Mouse (Mus musculus) layer of hippocampus, postnatal 36 days (tissue): ENCODE data around the gene Cds1. TPM values are rescaled to one million over a fixed set of nuclear protein-coding genes. Genes with fewer than 3 reads are reported as not detected.

Source experiments
- DNase-seq, 2 experiments: peaks; one replicate each; pipeline ENCODE4 v3.0.0; 2022
- total RNA-seq, 2 experiments: library from RNA; stranded (reverse); gene quantifications; 2 replicates each; pipeline ENCODE4 v1.2.3; 2021

Cds1 gene
- total RNA-seq, 2 experiments from 2014 or later: 58.9 to 64.0 TPM

DNA sequence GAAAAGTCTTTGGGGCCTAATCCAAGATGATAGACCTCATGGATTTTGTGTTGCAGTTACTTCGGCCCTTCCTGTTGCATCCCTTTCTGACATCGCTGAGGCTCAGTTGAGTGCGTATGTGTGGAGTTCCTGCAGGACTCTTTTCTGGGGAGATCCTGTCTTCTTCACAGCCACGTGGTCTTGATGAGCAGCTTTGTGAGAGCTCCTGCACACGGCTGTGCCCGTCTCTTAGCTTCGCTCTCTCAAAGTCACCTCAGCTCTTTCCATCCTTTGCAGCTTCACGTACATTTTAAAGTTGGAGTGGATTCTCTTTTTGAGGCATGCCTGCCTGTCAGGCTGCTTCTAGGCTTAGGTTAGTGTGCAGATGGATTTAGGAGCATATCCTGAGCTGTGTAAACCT lies 11.6 kb downstream of the Cds1 start:
- DNase-seq: no peak

DNA sequence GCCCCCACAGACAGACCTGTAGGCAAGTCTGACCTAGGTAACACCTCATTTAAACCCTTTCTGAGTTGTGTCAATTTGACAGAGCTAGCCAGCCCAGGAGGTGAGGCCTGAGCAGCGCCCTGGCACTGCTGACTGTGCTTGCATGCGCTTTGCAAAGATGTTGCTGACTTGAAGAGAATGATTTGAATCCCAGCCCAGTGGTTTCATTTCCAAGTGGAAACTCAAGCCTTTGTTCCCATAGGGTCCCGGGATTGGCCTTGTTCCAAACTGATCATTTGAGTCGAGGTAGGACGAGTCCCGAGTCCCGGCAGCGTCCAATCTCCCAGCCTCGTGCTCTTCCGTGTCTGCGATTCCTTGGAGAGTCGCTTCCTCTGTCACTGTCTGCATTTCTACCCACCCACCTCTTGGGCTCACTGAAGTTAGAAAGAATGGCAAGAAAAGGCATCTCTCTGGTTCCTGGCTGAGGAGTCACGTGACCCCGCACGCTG lies 14.5 kb downstream of the Cds1 start:
- no peak for DNase-seq

DNA sequence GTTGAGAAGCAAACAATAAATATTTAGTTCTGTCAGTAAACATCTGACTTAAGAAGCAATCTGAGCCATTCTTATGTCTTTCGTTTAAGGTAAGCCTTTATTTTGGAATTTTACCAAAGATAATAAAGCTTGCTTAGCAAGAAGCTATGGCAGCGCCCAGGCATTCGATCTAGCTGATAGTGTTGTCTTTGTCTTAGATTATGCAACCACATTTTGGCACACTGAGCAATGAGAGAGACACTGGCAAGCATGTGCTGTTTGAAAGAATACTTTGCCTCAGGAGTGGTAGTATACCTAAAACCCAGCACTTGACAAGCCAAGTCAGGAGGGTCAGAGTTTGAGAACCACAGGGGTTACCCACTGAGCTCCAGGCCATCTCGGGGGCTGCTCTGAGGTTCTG lies 16.0 kb downstream of the Cds1 start:
- DNase-seq: no peak

DNA sequence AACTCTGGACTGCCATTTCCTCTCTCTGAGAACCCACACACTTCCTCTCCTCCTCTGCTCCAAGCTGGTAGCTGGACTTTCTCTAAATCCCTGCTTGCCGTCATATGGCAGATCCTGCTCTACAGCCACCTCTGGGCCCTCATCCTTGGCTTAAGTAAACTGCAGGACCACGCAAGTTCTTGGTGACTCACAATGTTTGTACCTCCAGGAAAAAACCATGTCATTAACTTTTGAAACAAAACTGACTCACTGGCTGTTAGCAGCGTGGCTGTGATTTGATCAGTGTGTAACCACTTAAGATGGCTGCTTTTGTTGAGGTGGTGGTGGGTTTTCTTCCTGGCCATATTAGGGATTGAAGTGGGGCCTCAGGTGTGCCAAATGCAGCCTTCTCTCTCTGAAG lies 19.4 kb downstream of the Cds1 start:
- no peak for DNase-seq

DNA sequence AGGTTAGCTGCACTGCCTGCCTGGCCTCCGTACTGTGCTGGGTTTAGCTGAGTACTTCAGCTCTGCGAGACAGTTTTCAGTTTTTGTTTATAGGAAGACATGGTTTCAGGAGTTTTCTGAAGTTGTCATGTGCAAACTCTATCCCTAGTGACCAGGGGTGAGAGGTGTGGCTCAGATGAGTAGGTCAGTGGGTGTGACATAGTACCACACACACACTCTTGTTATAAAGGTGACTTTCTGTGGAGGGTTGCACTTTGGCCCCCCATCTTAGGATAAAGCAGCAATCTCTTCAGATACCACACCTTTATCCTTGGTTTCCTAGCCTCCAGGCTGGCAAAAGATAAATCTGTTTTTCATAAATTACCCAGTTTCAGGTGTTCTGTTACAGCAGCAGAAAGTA lies 19.9 kb downstream of the Cds1 start:
- DNase-seq: no peak

DNA sequence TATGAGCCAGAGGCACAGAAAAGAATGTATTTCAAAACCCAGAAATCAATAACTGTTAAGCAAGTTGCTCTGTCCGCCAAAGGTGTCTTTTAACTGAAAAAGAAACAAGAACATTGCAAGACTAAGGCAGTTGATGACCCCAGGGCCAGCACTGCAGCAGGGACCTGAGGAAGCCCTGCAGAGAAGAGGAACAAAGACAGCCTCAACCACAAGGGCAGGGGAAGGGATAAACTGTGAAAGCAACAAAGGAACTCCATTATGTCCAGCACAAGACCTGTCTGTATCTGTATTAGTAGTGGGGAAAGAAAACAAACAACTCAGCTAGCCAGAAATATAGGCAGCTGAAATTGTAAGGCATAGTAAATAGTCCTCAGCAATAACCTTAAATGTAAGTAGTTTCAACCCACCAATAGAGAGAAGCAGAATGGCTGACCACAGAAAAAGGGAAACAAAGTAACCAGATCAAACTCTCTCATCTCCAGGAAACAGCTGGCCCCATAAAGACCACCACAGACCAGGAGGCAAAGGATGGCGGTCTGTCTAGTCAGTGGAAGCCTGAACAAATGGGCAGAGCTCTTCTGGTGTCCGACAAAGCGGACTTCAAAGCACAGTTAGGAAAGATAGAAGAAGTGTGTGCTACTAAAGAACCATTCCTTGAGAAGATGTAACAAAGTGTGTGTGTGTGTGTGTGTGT lies 21.1 kb downstream of the Cds1 start:
- no peak for DNase-seq

DNA sequence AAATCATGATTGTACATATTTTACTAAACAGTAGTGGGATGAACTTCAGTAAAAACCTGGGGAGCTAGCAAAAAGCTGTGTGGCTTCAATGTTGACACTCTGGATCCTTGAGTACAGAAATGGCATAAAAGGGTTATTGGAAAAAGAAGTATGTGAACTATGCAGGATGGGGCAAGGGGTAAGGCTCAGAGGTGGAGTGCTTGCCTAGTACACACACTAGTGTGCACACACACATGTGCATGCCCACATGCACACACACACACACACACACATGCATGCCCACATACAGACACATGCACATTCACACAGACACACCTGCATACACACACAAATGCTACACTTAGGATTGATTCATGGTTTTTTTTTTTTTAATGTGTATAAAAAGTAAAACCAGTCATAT lies 24.8 kb downstream of the Cds1 start:
- no peak for DNase-seq

DNA sequence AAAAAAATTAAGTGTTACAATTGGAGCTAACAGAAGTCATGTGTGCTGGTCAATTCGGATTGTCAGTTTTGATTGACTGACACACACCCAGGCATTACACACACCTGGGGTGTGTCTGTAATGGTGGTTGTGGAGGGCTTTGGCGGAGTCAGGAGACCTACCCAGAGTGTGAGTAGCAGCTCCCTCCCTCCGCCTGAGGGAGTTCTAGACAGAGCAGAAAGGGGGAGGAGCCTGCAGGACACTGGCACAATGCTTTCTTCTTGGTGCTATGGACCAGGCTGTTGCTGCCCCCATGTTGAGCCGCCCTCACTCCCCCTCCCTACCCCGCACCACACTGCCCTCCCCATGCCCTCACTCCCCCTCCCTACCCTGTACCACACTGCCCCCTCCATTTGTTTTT lies 25.6 kb downstream of the Cds1 start:
- no peak for DNase-seq

DNA sequence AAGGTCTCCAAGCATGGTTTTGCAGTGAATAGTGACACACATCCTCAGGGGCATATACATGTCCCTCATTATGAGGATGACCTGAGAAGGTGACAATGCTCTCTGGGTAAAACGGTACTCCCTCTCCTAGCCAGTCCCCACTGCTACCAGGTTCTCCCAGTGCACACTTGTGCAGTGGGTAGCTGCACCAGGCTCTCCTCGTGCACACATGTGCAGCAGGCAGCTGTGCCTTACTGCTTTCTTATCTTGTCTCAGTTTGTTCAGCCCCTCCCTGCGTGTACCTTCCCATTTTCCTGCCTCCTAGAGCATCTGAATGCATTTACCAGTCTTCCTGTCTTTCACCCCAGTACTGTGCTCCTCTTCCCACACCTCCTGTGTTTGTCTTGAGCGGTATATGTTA lies 27.7 kb downstream of the Cds1 start:
- no peak for DNase-seq

DNA sequence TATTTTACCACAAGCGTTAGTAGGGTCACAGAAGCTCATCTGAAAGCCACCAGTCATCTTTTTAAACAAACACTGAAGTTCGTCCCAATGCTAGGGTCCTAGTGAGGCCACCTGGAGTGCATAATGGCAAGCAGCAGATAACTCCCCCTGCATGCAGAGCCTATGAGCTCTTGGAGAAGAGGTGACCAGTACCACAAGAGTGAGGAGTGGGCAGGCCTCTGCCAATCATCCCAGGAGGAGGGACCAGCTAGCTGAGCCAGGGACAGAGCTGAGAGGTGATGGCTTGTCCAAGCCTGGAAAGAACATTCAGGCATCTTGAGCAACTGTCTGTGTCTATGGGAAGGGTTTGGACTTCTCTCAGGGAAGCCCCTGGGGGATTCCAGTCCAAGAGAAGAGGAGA lies 37.0 kb downstream of the Cds1 start:
- no peak for DNase-seq

DNA sequence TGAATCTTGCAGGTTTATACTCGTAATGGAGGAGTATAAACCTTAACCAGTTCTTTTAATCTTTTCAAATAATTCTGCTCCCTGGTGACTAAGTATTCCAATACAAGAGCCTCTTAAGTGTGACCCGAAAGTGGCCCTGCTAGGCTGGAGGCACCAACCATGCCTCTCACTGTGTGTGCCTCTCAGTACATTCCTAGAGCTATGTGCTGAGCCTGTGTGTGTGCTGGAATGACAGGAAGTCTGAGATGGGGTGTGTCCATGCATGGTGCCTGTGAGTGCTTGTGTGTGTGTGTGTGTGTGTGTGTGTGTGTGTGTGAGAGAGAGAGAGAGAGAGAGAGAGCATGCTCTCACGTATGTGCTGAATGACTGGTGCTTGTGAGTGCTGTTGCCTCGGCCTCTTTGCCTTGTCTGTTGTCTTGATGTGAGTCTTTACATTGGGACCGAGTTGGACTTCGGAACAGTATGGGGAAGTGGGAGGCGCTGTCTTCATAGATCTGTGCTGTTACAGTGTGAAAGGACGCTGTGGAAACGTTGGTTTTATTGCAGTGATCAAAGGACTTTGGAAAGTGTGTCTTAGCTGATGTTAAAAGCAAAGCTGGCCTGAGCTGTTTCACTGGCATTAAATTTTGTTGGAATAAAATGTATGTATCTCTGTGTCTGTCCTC lies 37.6 kb downstream of the Cds1 start:
- no peak for DNase-seq

DNA sequence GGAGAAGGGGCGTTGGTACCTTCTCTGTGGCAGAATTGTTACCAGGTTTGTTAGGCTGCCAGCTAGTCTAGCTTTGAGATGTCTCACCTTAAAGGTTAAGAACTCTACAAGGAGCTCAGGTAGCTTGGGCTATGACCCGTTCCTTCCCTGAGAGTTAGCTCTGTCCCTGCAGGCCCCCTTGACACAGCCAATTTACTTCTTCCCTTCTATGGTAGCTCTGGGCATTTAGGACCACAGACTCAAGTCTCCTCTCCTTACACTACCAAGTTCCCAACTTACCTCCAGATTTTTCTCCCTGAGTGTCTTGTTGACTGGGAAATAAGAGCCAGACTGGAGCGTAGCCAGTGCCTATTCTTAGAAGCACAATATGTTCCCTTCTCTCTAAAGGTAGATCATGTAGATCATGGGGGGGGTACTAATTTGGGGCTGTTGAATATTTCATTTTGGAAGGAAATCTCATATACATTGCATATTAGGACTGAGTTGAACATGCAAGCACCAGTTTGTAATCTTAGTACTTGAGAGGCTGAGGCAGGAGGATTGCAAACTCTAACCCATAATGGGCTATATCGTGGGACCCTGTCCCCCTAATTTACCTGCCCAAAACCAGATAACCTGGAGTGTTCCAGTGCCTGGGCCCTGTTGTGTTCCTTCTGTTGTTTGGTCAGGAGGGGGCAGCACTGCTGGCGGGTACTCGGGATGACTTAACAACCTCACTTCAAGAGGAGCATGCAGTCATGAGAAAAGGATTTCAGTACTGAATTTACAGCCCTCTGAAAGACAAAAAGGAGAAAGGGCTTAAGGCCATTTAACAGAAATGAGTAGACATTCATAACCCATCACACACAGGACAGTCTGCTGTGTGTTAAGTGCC lies 46.6 kb downstream of the Cds1 start:
- DNase-seq: no peak

DNA sequence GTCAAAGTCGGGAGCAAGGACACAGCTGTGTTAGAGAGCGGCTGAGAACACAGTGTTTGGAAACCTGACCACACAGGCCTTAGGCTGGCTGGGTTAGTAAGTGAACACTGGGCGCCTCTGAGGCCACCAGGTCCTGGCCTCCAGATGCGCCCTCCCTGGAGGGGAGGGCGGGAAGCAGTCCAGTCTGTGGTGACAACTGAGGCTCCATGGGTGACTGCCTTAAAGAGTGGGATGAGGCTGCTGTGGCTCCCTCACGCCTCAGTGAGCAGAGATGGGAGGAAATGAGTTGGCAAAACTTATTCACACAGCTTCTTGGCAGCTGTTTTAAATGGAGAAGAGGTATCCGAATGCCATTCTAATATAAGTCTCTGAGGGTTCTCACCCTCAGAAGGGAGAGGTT lies 51.9 kb downstream of the Cds1 start:
- no peak for DNase-seq

DNA sequence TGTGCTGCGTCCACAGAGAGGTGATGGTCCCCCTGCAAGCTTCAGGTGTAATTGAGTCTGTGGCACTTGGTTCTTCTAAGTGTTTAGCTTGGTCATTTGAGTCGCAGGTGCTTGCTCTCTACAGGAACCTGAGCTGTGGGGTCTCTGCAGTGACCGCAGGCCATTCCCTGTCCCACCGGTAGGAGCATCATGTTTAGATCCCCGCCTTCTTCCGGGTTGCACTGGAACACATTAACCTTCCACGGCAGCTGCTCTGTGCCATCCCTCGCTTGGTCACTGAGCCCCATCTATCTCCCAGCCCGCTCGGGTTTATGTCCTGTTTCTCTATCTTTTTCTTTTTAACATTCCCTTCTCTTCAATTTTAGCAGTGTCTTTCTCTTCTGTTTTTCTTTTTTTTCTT lies 54.3 kb downstream of the Cds1 start:
- DNase-seq: no peak

DNA sequence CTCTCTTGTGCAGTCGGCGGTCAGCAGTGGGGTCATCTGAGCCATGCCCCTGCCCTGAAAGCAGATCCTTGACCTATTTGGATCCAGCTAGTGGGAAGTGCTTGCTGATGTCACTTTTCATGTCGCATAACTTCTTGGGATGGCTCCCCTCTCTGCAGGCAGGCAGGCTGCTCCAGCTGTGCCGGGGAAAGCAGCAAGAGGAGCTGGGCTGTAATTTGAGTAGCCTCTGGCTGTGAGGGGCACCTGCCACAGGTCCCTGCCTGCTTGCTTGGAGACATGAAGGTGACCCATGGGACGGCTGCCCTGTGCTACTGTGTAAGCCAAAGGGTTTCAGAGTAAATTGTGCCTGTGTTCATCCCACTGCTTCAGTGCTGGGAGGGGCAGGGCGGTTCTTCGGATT lies 54.9 kb downstream of the Cds1 start:
- no peak for DNase-seq

DNA sequence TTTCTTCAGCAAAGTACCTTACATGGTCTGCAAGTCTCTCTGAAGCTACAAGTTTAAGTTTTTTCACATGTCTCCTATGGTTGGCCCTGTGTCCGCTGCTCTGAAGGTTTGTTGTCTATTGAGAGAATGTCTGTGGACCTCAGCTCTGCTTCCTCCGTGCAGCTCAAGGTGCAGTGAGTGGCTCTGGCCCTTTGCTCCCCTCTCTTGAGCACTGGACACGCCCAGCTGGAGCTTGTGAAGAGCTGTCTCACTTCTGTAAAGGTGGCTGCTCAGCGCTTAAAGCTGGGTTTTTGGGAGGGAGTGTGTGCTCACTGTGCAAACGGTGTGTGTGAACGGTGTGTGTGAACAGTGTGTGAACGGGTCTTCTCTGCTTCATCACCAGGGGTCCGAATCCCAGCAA lies 56.1 kb downstream of the Cds1 start:
- DNase-seq: no peak

DNA sequence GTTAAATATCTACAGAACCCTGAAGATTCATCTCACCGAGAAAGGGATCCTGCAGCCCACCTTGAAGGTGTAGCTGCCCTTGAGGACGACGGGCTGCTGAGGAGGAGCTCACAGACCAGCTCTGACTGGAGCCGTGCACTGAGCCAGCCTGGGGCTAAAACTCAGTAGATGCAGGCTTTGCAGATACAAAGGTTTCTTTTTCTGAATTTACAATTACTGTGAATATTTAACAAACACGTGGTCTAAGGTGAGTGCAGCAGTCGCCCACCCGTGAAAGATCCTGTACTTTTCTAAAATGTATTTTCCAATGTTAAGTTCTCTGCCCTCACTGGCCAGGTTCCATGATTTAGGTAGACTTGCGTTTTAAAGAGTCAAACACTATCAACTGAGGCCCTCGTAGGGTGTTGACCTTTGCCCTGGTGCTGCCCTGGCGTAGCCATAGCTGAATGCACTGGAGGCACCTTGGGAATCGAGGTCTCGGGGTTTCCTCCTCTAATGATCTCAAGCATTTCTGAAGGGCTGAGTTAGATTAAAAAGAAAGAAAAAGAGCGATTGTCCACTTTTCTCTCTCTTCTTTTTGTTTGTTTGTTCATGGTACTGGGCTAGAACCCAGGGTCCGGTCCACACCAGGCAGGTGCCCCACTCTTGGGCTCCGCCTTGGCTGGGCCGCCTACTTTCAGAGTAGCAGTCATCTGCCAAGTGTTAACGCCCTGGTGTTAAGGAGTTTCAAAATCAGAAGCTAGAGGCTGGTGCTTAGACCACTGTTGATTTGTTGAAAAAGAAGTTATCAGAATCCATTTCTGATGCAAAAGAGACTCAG lies 56.8 kb downstream of the Cds1 start:
- DNase-seq: no peak

DNA sequence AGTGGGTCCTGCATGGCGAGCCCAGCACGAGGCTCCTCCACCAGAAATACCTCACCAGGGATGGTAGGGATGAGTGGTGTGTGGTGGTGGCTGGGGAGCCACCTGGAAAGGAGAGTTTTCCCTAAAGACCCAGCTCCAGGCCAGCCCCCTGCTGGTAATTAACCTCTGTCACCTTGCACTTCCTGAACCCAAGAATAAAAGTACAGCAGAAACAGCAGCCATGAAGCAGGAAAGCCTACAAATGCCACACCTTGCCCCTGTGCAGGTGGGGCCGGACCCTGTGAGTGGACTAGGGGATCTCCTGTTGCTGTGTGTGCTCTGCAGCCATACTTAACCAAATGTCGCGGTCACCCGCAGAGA lies 57.4 kb downstream of the Cds1 start:
- no peak for DNase-seq

DNA sequence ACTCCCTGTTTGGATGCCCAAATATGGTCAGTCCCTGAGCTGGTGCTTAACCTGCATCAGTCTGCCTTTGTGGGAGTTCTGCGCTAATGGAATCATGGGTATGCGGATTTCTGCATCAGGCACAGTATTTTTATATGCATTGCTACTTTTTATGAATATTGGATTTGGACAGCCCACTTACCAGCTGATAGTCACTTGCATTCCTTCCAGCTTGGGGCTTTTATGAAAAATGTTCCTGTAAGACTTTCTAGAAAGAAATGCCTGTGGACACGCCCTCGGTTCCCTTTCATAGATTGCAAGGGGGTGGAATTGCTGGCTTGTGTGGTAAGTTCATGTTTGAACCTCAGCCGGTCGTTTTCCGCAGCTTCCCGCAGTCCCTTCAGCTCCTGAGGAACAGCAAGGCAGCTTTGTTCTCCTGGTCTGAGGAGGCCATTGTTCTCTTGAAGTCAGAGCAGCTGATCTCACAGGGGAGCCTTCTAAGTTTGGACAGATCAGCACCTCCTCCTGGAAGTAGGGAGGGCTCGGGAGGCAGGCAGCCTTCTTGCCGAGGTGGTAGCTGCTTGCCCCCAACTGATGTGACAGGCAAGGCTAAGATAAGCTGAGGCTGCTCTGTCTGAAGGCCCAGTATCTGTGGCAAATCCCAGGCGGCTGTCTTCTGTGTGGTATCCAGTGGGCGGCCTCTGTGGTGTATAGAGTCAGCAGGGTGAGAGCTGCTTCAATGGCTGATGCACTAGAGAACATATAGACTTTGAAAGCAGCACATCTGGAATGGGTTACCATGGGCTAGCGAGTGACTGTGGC lies 60.4 kb downstream of the Cds1 start:
- DNase-seq: no peak

DNA sequence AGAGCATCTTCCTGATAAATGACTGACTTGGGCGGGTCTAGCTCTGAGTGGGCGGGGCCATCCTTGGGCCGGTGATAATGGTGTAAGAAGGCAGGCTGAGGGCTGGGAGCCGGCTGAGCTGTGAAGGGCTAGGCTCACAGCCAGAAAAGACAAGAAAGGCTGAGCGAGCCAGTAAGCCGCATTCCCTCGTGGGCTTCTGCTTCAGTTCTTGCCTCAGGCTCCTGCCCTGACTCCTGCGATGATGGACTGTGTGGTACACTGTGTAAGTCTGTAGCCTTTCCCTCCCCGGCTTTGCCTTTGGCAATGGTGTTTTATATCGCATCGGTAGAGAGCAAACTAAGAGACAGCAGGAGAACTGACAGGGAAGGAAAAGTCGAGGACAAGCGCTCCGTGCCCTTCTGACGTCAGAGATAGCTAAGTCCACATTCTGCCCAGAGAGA lies 61.6 kb downstream of the Cds1 start:
- DNase-seq: no peak

DNA sequence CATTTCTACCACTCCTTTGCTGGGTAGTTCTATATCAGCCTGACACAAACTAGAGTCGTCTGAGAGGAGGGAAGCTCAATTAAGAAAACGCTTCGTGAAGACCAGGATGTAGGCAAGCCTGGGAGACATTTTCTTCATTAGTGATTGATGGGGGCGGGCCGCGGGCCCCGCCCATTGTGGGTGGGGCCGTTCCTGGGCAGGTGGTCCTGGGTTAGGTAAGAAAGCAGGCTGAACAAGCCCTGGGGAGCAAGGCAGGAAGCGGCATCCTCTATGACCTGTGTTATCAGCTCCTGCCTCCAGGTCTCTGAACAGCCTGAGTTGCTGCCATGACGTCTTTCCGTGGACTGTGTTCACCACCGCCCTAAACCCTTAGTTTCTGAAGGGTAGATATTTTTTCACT lies 62.5 kb downstream of the Cds1 start:
- no peak for DNase-seq

DNA sequence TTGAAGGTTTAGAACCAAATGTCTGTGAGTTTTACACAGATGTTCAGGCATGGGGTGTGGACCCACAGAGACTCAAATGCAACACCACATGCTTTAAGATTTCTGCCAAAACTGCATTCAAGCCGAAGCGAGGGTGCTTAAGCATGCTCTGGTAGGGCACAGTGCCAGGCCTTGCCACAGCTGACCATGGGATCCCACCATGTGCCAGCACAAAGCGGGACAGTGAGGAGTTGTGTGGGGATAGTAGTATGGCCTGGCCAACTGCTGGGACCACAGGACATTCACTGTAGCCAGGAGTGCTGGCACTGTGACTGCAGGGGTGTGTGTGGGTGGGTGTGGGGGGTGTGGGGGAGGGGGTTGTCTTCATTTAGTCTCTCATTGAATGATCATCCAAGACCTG lies 64.0 kb downstream of the Cds1 start:
- no peak for DNase-seq
